Mouse (Mus musculus) hematopoietic multipotent progenitor cell, adult 10-12 weeks (in vitro differentiated cells): ENCODE results near the gene Rnf11. TPM values are rescaled to one million over a fixed set of nuclear protein-coding genes. Genes with fewer than 3 reads are reported as not detected.

Experiments
- polyA plus RNA-seq: library from polyadenylated mRNA; stranded (reverse); fragments of >175 nt; gene quantifications from 2 replicates; pipeline ENCODE4 v1.2.3, GENCODE M21; 2012; ENCODE audit warnings: low replicate concordance

The Rnf11 gene
- 29.8 and 36.7 TPM in 2 replicates for polyA plus RNA-seq

DNA sequence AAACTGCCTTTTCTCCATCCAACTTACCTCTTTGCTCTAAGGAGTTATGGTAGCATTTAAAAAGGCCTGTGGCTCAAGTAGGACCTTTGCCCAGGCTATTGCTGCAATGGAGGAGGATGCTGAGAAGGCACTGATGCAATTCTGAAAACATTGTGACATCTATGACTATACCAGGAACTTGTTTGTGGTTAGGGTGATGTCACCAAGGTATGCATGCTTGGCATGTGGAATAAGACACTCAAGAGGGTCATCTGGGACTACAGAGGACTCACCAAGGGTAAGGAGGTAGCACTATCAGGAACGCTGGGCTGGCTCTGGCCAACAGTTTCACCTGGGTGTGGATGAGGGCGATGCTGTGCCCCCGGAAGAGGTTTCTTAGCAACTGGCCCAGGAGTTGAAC is at the start of gene Rnf11:
Gene Rnf11, minus strand, starts transcription at position 108 of the 400 bp plus-strand sequence.

GRCm38 (mm10) chr4:109531111-109531510 is 46.6 kb upstream of the Rnf11 start, which contains the start of gene 4930522H14Rik:
Gene 4930522H14Rik, minus strand, starts transcription at chr4:109531297.

DNA sequence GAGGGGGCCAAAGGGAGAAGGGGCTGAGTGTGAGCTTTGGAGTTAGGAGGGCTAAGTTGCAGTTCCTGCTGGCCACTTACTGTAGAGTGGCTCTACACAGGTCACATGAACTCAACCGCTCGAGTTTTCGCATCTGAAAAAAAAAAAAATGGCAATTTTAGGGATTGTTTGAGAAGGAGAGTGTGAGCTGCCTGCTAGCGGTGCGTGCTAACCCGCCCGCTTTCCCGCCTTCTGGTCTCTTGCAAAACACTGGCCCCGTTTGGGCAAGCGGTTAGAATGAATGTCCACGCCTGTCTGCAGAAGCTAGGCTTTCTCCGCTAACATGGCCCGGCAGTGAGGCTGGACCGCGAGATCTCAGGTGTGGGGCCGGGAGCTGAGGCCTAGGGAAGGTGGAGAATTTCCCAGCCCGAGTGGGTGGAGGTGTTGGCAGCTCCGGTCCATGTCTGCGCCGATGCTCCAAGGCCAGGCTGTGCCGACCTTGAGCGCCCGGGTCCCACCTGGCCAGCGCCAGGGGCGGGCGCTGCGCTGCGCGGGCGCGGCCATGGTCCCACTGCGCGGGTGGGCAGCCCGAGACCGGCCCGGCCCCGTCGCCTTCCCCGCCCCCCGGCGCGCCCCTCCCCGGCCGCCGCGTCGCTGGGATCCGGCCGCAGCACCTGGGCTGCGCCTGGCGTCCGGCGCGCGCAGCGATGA is 77.9 kb downstream of the Rnf11 start, which contains the start of gene Ttc39a:
Gene Ttc39a, plus strand, starts transcription at position 138 of the 690 bp plus-strand sequence.

Other genes starting within 250 kb of the Rnf11 start
- 10.6 and 14.4 TPM in 2 replicates for gene Eps15, start 204.5 kb downstream of the Rnf11 start, polyA plus RNA-seq
- 2.9 and 10.2 TPM in 2 replicates for gene Ttc39a, start 78.1 kb downstream of the Rnf11 start, polyA plus RNA-seq
- gene 4930522H14Rik, start 46.6 kb upstream of the Rnf11 start, polyA plus RNA-seq: not detected in 2 replicates
- gene Cdkn2c, start 182.5 kb upstream of the Rnf11 start, polyA plus RNA-seq: 17.8 and 21.5 TPM in 2 replicates
- 3.9 and 4.5 TPM in 2 replicates for gene Faf1, start 191.9 kb upstream of the Rnf11 start, polyA plus RNA-seq